Mouse (Mus musculus) cerebellum, postnatal 4 days (tissue): Measurements from ENCODE around the gene Gm10639.
"Not testable (repeated sequence)": the region's sequence is repeated elsewhere in the genome, so short reads cannot be mapped to it uniquely, and the experiment has no call there.

ENCODE experiments used
- DNase-seq, 2 experiments: peaks; one replicate each; pipeline ENCODE4 v3.0.0; 2022; ENCODE audit warnings: low spot score in 2 of 2, mixed read lengths in 1 of 2

Gene Gm10639

GRCm38 (mm10) chr9:78289723-78290122, at the start of gene Gm10639:
TSS of gene Gm10639 (plus strand) at chr9:78289923.
- not testable (repeated sequence) for DNase-seq

- DNase-seq: not testable (repeated sequence)
Observed at GRCm38 (mm10) chr9:78255683-78256470, 33.8 kb upstream of the Gm10639 start.

- not testable (repeated sequence) for DNase-seq
Observed at GRCm38 (mm10) chr9:78256914-78257313, 32.8 kb upstream of the Gm10639 start, which contains the start of gene Gm3776. TSS of gene Gm3776 (plus strand) at chr9:78257129.

DNA sequence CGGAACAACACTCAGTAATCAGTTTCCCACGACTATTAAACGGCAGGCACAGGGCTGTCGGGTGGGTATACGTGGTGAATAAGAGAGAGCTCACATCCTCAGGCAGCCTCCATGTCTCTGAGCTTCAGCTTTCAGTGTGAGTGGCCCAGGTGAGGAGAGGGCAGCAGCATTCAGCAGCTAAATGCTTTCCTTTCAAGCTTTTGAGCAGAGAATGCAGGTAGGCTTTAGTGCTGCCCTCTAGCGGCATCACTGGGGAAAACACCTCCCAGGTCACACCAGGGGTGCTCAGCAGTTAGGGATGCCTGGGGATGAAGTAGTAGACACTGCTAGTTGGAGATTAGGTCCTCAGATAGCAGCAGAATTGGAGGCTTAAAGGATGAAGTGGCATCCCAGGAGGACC, 30.0 kb upstream of the Gm10639 start:
- DNase-seq: peak in 1 of 2 experiments; percentile 28

- DNase-seq: not testable (repeated sequence)
Observed at GRCm38 (mm10) chr9:78270945-78271344, 18.8 kb upstream of the Gm10639 start.

DNA sequence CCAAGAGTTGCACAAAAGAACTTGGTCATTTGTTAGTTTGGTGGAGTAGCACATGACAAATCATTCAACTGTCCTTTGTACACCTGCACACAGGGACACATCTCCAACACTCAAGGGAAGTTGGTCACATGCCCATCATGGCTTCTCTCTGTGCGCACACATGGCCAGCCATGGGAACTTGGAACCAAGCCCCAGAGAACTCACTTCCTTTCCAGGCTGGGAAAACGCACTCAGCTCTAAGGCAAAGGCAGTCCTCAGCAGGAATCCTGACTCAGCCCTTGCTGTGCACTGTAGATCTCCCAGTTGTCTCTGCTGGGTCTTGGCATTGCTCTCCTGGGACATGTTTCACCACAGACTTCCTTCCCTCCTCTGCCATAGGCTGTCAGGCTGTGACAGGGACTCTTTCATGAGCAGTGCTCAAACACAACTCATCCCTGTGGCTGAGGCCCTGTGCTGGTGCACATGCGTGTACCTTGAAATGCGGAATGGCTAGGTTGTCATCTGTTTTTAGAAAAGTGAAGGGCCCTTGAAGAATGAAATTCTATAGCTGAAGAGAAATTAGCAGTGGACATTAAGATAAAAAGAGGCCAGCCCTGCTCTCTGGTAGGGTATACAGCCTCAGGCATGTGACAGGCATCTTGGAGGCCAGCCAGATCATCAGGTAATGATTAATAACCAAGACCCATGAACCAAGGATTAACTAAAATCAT, 7.6 kb upstream of the Gm10639 start:
- not testable (repeated sequence) for DNase-seq

- not testable (repeated sequence) for DNase-seq
Observed at GRCm38 (mm10) chr9:78289063-78289462, 660 bp upstream of the Gm10639 start.

- DNase-seq: not testable (repeated sequence)
Observed at GRCm38 (mm10) chr9:78292462-78292861, 2.7 kb downstream of the Gm10639 start.

DNA sequence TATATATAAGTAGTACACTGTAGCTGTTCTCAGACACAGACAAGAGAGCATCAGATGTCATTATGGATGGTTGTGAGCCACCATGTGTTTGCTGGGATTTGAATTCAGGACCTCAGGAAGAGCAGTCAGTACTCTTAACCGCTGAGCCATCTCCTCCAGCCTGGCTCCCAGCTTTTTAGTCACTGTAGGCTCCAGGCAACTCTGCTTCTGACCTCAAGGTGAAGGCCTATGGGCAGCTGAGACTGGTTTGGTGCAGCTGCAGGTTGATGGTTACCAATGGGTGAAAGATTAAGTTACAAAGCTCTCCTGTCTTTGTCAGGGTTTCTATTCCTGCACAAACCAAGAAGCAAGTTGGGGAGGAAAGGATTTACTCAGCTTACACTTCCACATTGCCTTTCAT, 4.0 kb downstream of the Gm10639 start:
- DNase-seq: not testable (repeated sequence)

- not testable (repeated sequence) for DNase-seq
Observed at GRCm38 (mm10) chr9:78294781-78295180, 5.1 kb downstream of the Gm10639 start.

- peak in 1 of 2 experiments; percentile 32 for DNase-seq
Observed at GRCm38 (mm10) chr9:78296089-78296488, 6.4 kb downstream of the Gm10639 start.

GRCm38 (mm10) chr9:78298232-78298631, 8.5 kb downstream of the Gm10639 start:
- DNase-seq: no peak

- DNase-seq: not testable (repeated sequence)
Observed at GRCm38 (mm10) chr9:78299143-78299542, 9.4 kb downstream of the Gm10639 start.

GRCm38 (mm10) chr9:78308122-78308521, 18.4 kb downstream of the Gm10639 start:
- DNase-seq: not testable (repeated sequence)

GRCm38 (mm10) chr9:78314696-78315095, 25.0 kb downstream of the Gm10639 start, which contains the start of gene Omt2a:
TSS of gene Omt2a (minus strand) at chr9:78314796.
- no peak for DNase-seq

- no peak for DNase-seq
Observed at GRCm38 (mm10) chr9:78319499-78319898, 29.8 kb downstream of the Gm10639 start.

- not testable (repeated sequence) for DNase-seq
Observed at GRCm38 (mm10) chr9:78327289-78327688, 37.6 kb downstream of the Gm10639 start, which contains the start of gene Omt2b. TSS of gene Omt2b (plus strand) at chr9:78327589.

DNA sequence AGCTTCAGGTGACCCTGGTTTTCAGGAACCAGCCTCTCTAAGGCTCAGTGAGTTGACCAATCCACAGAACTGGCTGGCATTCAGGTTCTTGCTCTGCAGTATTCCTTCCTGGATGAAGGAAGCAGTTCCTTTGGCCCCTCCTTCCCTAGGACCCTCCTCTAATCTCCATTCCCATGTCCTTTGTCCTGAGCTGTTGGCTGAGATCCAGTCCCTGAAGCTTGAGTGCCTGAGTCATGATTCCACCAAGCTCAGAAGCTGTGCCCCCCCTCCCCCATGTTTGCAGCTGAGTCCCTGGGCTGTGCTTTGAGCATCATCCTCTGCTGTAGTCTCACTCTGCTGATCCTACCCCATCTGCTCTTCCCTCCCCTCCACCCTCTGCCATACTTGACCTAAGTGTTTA, 47.3 kb downstream of the Gm10639 start:
- DNase-seq: not testable (repeated sequence)

DNA sequence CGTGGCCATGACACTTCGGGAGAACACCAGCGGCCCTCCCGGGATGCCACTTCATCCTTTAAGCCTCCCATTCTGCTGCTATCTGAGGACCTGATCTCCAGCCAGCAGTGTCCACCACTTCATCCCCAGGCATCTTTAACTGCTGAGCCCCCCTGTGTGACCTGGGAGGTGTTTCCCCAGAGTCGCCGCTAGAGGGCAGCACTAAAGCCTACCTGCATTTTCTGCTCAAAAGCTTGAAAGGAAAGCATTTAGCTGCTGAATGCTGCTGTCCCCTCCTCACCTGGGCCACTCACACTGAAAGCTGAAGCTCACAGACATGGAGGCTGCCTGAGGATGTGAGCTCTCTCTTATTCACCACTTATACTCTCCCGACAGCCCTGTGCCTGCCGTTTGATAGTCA, 50.6 kb downstream of the Gm10639 start:
- peak; percentile 36 to 42 for DNase-seq

DNA sequence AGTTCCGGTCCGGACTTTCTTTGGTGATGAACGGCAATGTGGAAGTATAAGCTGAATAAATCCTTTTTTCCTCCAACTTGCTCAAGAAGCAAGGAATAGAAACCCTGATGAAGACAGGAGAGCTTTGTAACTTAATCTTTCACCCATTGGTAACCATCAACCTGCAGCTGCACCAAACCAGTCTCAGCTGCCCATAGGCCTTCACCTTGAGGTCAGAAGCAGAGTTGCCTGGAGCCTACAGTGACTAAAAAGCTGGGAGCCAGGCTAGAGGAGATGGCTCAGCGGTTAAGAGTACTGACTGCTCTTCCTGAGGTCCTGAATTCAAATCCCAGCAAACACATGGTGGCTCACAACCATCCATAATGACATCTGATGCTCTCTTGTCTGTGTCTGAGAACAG, 52.8 kb downstream of the Gm10639 start:
- DNase-seq: not testable (repeated sequence)

GRCm38 (mm10) chr9:78343055-78343454, 53.3 kb downstream of the Gm10639 start:
- DNase-seq: not testable (repeated sequence)

DNA sequence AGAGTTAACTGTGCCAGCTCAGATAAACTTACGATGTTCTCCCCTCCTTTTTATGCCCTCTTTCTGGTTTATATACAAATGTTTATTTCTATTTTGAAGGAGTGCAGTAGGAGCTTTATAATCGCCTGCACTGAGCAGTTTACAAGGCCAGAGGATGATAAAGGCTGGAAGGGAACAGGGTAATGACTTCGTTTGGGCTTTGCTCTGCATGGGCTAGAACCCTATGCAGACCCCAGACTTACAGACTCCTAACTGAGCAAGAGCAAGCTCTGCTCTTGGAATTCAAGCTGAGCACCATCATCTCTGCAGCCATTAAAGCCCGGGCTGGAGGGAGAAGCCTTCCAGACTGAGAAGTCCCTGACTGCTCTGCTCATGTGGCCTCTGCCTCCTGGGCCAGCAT, 55.5 kb downstream of the Gm10639 start:
- not testable (repeated sequence) for DNase-seq
